Mouse (Mus musculus): ENCODE measurements around the gene Arhgap22. TPM values are rescaled to one million over a fixed set of nuclear protein-coding genes. Genes with fewer than 3 reads are reported as not detected.

Arhgap22 gene
- polyA plus RNA-seq, 1 experiment from 2014 or later, result 2.8 TPM

DNA sequence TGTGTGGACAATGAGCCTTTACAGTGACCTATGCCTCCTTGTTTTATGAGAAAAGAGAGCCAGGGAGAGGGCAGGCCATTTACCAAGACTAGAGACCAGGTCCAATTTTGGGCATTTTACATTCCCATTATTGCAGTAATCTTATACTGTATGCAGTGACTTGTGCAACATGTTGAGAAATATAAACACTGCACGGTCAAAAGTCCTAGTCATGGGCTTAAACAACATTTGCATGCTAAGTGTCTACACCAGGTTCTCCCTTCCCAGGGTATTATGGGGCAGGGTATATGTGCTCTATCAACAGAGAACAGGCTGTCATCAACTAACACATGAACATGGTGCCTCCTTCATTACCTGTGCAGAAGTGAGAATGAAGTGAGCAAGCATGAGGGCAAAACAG is 160.3 kb downstream of the Arhgap22 start:
- Histone ChIP-seq H3K9me3 (ENCODE audit: control insufficient read depth, low read length) (no peaks in the 10 kb centered on the region), H3K9ac (no peak overlapping the region), H3K27me3 (ENCODE audit: control insufficient read depth, insufficient read depth, low read length) (no peaks in the 10 kb centered on the region), H3K4me1 (replicated peaks; ENCODE audit: control insufficient read depth, insufficient read depth, low read length) (0 out of 2 replicates have a peak, but pooled peaks cover 11% of the 10 kb centered on the region), H3K27ac (no peak overlapping the region), H3K36me3 (replicated peaks; ENCODE audit: control insufficient read depth, insufficient read depth) (peaks cover 9% of the 10 kb centered on the region; the same call in 1 of the 2 replicates), H3K4me3 (replicated peaks; ENCODE audit: low read length) (no peak overlapping the region), H3K4me2 (replicated peaks) (no peak overlapping the region)
- ATAC-seq (ENCODE audit: low FRiP score), result no peak
- 87% methylated on average over 1 of the region's 1 CpGs for WGBS
- no peak for DNase-seq (ENCODE audit: low spot score)

DNA sequence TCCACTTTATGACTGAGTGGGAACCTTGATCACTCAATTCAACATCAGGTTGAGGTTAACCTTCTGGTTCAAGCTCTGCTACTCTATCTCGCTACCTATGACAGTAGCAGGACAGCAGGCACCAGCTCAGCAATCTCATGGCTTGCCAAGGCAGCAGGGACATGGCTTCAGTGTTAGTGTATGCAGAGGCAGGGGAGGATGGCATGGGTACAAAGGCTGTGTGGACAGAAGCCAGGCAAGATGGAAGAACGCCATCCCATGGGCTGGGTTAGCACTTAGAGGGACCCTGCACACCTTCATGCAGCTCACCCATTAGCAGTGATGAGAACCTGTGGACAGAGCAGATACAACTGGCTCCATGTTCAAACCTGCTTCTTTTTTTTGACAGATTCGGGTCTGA is 163.4 kb downstream of the Arhgap22 start:
- Histone ChIP-seq H3K4me2 (replicated peaks) (no peak overlapping the region), H3K9me3 (ENCODE audit: control insufficient read depth, low read length) (no peaks in the 10 kb centered on the region), H3K4me3 (replicated peaks; ENCODE audit: low read length) (no peak overlapping the region), H3K36me3 (replicated peaks; ENCODE audit: control insufficient read depth, insufficient read depth) (peaks cover 28% of the 10 kb centered on the region; the same call in 1 of the 2 replicates), H3K9ac (no peak overlapping the region), H3K27ac (no peak overlapping the region), H3K4me1 (replicated peaks; ENCODE audit: control insufficient read depth, insufficient read depth, low read length) (no peaks in the 10 kb centered on the region), H3K27me3 (ENCODE audit: control insufficient read depth, insufficient read depth, low read length) (no peaks in the 10 kb centered on the region)
- no peak for ATAC-seq (ENCODE audit: low FRiP score)
- DNase-seq (ENCODE audit: low spot score), result no peak
- WGBS, result 92% methylated on average over 3 of the region's 3 CpGs

DNA sequence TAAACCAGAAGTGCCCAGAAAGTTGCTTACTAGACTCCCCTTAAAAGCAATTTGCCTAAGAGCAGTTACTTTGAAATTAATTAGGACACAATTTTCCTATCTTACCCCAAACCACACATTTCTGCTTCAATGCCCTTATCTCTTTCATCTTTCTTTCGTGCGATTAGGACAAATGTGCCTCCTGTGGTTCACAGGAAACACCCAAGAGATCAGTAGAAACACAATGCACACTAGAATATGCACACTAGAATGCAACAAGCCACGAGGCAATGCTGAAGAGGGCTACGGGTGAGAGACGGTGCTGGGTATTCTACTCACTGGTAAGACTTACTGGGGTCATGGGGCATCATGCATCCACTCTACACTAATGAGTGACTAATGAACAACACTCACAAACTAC is 164.9 kb downstream of the Arhgap22 start:
- WGBS, result 67% methylated on average over 5 of the region's 5 CpGs

DNA sequence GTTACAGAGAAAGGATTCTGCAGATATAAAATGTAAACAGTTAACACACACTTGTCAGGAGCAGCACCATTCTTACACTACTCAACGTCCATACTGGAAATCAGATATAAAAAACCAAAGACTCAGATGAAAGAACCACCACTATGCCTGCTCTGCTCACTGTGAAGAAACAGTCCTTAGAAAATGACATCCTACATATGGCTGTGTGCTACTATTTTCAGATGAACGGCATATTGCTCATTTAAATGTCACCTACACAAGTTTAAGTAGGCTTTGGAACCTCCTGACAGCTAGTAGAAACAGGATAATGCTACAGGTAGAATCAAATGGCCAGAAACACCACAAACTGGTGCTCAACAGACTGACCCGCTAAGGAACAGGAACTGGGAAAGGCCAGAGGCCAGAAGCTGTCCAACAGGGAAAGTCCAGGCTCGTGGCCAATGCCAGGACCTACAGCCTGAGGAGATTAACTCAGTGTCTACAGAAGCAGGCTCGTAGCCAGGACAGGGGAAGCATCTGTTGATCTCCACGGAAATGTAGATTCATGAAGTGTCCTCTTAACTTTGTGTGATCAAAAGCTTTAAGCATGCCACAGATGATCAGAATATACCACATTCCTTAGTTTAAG is 167.1 kb downstream of the Arhgap22 start:
- H3K27me3 ChIP-seq (ENCODE audit: control insufficient read depth, insufficient read depth, low read length), result no peaks in the 10 kb centered on the region
- no peak for DNase-seq (ENCODE audit: low spot score)
- no peaks in the 10 kb centered on the region for H3K4me1 ChIP-seq (replicated peaks; ENCODE audit: control insufficient read depth, insufficient read depth, low read length)
- 88% methylated on average over 6 of the region's 6 CpGs for WGBS
- H3K9me3 ChIP-seq (ENCODE audit: control insufficient read depth, low read length), result no peaks in the 10 kb centered on the region
- H3K36me3 ChIP-seq (replicated peaks; ENCODE audit: control insufficient read depth, insufficient read depth), result peaks cover 59% of the 10 kb centered on the region
- no peak overlapping the region for H3K9ac ChIP-seq
- no peak overlapping the region for H3K27ac ChIP-seq
- H3K4me3 ChIP-seq (replicated peaks; ENCODE audit: low read length), result no peak overlapping the region
- ATAC-seq (ENCODE audit: low FRiP score), result no peak
- no peak overlapping the region for H3K4me2 ChIP-seq (replicated peaks)

More for the DNA sequence above, 164.9 kb downstream of the Arhgap22 start:
- Histone ChIP-seq H3K4me2 (replicated peaks) (no peak overlapping the region), H3K4me1 (replicated peaks; ENCODE audit: control insufficient read depth, insufficient read depth, low read length) (no peaks in the 10 kb centered on the region), H3K27me3 (ENCODE audit: control insufficient read depth, insufficient read depth, low read length) (no peaks in the 10 kb centered on the region), H3K4me3 (replicated peaks; ENCODE audit: low read length) (no peak overlapping the region), H3K36me3 (replicated peaks; ENCODE audit: control insufficient read depth, insufficient read depth) (peaks cover 42% of the 10 kb centered on the region), H3K9ac (no peak overlapping the region), H3K27ac (no peak overlapping the region), H3K9me3 (ENCODE audit: control insufficient read depth, low read length) (no peaks in the 10 kb centered on the region)
- ATAC-seq (ENCODE audit: low FRiP score), result no peak
- no peak for DNase-seq (ENCODE audit: low spot score)

DNA sequence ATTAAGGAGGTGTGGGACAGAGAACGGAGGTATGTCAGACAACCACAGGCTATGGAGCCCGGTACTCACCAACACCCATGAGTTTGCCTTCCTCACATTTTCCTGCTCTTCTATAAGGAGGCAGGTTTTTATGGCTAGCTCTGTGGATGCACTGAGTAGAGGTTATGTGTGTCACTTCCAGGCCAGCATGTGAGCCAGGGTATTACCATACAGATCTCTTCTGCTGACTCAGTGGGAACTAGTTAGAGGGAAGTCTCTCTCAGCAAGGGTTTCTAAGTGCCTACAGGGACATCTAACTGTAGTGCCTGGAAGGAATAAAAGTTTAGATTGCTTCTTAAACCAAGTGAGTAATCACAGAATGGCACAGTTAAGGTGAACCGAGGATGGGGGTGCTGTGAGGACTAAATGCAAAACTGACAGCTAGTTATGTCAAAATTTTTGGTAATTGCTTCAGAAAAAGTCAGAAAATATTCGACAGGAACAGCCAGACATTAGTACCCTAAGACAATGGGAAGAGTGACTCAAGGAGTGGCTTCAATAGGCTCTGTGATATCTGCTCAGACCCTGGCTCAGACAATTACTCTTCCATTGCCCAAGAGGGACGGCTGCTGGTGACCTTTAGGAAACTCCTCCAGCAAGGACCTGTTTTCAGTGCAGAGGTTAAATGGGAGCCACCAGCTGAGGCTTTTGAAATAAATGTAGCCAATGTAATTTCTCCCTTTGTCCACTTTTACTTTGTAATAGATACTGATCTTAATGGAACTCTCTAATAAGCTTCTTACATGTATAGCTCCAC is 184.4 kb downstream of the Arhgap22 start:
- WGBS, result 88% methylated on average over 5 of the region's 5 CpGs
- H3K9ac ChIP-seq, result no peak overlapping the region
- DNase-seq (ENCODE audit: low spot score) (no peak), ATAC-seq (ENCODE audit: low FRiP score) (no peak)
- no peaks in the 10 kb centered on the region for H3K27me3 ChIP-seq (ENCODE audit: control insufficient read depth, insufficient read depth, low read length)
- no peak overlapping the region for H3K4me3 ChIP-seq (replicated peaks; ENCODE audit: low read length)
- H3K9me3 ChIP-seq (ENCODE audit: control insufficient read depth, low read length), result no peaks in the 10 kb centered on the region
- H3K4me1 ChIP-seq (replicated peaks; ENCODE audit: control insufficient read depth, insufficient read depth, low read length), result no peaks in the 10 kb centered on the region
- H3K27ac ChIP-seq, result no peak overlapping the region
- H3K36me3 ChIP-seq (replicated peaks; ENCODE audit: control insufficient read depth, insufficient read depth), result peaks cover 12% of the 10 kb centered on the region
- no peak overlapping the region for H3K4me2 ChIP-seq (replicated peaks)

DNA sequence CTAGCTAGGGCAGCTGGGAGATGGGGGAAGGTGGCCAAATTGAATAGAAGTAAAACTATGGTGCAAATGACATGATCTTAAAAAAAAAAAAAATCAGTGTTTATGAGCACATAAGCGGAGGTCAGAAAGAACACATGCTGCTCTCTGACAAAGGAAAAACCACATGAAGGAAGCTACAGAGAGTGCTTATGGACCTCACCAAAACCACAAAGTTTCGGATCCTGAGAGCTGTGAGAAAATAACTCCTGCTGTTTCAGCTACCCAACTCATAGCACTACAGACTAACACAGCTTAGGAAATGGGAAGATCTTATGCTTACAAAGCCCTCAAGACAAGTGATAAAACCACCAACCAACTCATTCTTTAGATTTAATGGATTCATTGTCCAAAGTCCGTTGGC is 186.2 kb downstream of the Arhgap22 start:
- H3K27ac ChIP-seq, result no peak overlapping the region
- peaks cover 12% of the 10 kb centered on the region for H3K36me3 ChIP-seq (replicated peaks; ENCODE audit: control insufficient read depth, insufficient read depth)
- H3K4me2 ChIP-seq (replicated peaks), result no peak overlapping the region
- 82% methylated on average over 3 of the region's 3 CpGs for WGBS
- no peak overlapping the region for H3K4me3 ChIP-seq (replicated peaks; ENCODE audit: low read length)
- H3K4me1 ChIP-seq (replicated peaks; ENCODE audit: control insufficient read depth, insufficient read depth, low read length), result no peaks in the 10 kb centered on the region
- H3K9ac ChIP-seq, result no peak overlapping the region
- no peak for DNase-seq (ENCODE audit: low spot score)
- H3K9me3 ChIP-seq (ENCODE audit: control insufficient read depth, low read length), result no peaks in the 10 kb centered on the region
- H3K27me3 ChIP-seq (ENCODE audit: control insufficient read depth, insufficient read depth, low read length), result no peaks in the 10 kb centered on the region
- ATAC-seq (ENCODE audit: low FRiP score), result no peak

DNA sequence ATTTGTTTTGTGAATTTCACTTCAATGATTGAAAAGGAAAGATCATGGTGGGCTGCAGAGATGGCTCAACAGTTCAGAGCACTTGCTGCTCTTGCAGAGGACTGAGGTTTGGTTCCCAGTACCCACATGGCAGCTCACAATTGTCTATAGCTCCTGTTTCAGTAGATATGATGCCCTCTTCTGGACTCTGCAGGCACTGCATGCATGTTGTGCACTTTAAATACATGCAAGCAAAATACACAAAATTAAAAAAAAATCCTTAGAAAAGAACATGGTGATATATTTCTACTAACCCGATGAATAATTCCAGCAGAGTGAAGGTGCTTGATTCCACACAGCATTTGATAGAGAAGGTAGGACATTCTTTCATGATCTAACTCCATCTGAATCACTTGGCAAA is 188.5 kb downstream of the Arhgap22 start:
- WGBS, result 100% methylated on average over 1 of the region's 1 CpGs
- H3K36me3 ChIP-seq (replicated peaks; ENCODE audit: control insufficient read depth, insufficient read depth), result peaks cover 25% of the 10 kb centered on the region
- no peak overlapping the region for H3K4me3 ChIP-seq (replicated peaks; ENCODE audit: low read length)
- DNase-seq (ENCODE audit: low spot score), result no peak
- no peak overlapping the region for H3K9ac ChIP-seq
- H3K27me3 ChIP-seq (ENCODE audit: control insufficient read depth, insufficient read depth, low read length), result no peaks in the 10 kb centered on the region
- no peak overlapping the region for H3K27ac ChIP-seq
- no peaks in the 10 kb centered on the region for H3K4me1 ChIP-seq (replicated peaks; ENCODE audit: control insufficient read depth, insufficient read depth, low read length)
- no peak for ATAC-seq (ENCODE audit: low FRiP score)
- H3K4me2 ChIP-seq (replicated peaks), result no peak overlapping the region
- no peaks in the 10 kb centered on the region for H3K9me3 ChIP-seq (ENCODE audit: control insufficient read depth, low read length)

DNA sequence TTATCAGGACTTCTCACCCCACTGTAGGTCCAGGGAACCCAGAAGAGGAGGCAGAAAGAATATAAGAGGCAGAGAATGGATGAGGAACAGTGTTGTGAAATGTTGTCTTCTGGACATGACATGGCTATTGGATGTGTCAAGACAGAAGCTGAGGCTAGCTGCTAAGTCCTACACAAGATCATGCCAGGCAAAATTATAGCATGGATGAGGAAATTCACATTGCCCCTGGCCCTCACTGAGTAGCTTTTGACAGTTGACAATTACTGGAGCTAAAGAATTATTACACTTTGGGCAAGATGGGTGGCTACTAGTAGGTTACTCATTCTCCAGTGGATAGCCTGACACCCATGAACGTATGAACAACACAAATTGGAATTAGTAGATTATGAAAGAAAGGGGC is 201.9 kb downstream of the Arhgap22 start:
- 87% methylated on average over 1 of the region's 1 CpGs for WGBS
- Histone ChIP-seq H3K36me3 (replicated peaks; ENCODE audit: control insufficient read depth, insufficient read depth) (no peaks in the 10 kb centered on the region), H3K4me3 (replicated peaks; ENCODE audit: low read length) (no peak overlapping the region), H3K4me2 (replicated peaks) (no peak overlapping the region), H3K27ac (no peak overlapping the region), H3K27me3 (ENCODE audit: control insufficient read depth, insufficient read depth, low read length) (no peaks in the 10 kb centered on the region), H3K9me3 (ENCODE audit: control insufficient read depth, low read length) (no peaks in the 10 kb centered on the region), H3K9ac (no peak overlapping the region), H3K4me1 (replicated peaks; ENCODE audit: control insufficient read depth, insufficient read depth, low read length) (no peaks in the 10 kb centered on the region)
- DNase-seq (ENCODE audit: low spot score) (no peak), ATAC-seq (ENCODE audit: low FRiP score) (no peak)

DNA sequence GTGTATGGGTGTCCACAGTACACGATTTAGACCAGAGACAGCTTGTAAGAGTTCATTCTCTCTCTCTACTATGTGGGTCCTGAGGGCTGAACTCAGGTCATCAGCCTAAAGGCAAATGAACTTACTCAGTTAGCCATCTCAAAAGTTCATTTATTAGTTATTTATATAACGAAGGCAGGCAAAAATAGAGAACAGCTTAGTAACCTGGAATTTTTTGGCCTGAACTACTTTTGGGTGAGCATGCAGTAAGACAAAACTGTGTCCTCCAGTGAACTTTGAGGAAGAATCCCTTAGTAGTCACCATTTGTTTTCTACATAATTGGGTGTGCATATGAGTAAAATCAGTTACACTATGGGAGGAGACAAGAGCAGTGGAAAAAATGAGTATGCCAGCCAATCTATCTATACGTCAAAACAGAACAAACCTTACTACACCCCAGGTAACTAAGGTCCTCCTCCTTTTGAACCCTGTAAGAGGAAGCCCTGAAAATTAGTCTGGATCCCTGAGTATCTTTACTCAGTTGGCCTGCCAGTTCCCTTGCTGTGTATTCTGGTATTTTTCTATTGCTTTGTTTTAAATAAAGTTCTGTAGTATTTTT is 204.6 kb downstream of the Arhgap22 start:
- no peaks in the 10 kb centered on the region for H3K9me3 ChIP-seq (ENCODE audit: control insufficient read depth, low read length)
- H3K27me3 ChIP-seq (ENCODE audit: control insufficient read depth, insufficient read depth, low read length), result no peaks in the 10 kb centered on the region
- H3K4me2 ChIP-seq (replicated peaks), result no peak overlapping the region
- ATAC-seq (ENCODE audit: low FRiP score), result no peak
- H3K27ac ChIP-seq, result no peak overlapping the region
- no peak for DNase-seq (ENCODE audit: low spot score)
- H3K4me3 ChIP-seq (replicated peaks; ENCODE audit: low read length), result no peak overlapping the region
- H3K4me1 ChIP-seq (replicated peaks; ENCODE audit: control insufficient read depth, insufficient read depth, low read length), result no peaks in the 10 kb centered on the region
- WGBS, result 97% methylated on average over 3 of the region's 3 CpGs
- no peak overlapping the region for H3K9ac ChIP-seq
- H3K36me3 ChIP-seq (replicated peaks; ENCODE audit: control insufficient read depth, insufficient read depth), result no peaks in the 10 kb centered on the region

Measured in hindbrain, embryonic 14.5 days (tissue).